Mouse (Mus musculus) spleen, adult 2 months (tissue): ENCODE results near the gene Vapb.

Experiments
- CTCF ChIP-seq: fragments of 200-500 bp; IDR thresholded peaks from 2 replicates; pipeline ENCODE4 v1.5.1; 2011; ENCODE audit warnings: mild to moderate bottlenecking, inconsistent platforms; ENCODE audit not compliant: insufficient read depth, insufficient read length, insufficient replicate concordance; ENCODE audit errors: extremely low read depth
- POLR2A ChIP-seq: fragments of 200-500 bp; IDR thresholded peaks from 2 replicates; pipeline ENCODE4 v1.6.1; 2011; ENCODE audit warnings: low read depth, low read length, inconsistent platforms

GRCm38 (mm10) chr2:173775556-173775955, 38.2 kb downstream of the Vapb start:
- no peak for TF ChIP-seq POLR2A
- TF ChIP-seq CTCF = no peak
